Mouse (Mus musculus): ENCODE measurements at regions not wholly inside any gene's neighbourhood (a gene's known extent, or its start where the extent isn't known, plus 50 kb on each side); places are given as distances from the start of the nearest gene placed in this dataset.
"Not testable (repeated sequence)": the region's sequence is repeated elsewhere in the genome, so short reads cannot be mapped to it uniquely, and the experiment has no call there.

DNA sequence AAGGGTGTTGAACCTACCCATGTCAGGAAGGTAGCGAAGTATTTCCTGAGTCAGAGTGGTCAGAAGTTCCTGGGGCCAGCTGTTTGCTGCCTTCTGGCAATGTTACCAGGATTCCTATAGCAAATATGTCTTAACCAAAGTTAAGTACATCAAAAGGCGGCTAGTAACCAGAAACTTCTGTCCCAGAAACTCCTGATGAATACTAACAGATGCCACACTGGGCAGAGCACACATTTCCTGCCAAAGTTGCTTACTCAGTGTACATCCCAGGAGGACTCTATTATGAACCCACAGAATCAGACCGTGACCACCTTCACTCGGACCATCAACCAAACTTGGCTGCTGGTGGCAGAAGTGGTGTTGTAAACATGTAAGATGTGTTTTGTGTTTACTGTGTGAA is 575.3 kb downstream of the Hdgfl1 start:
- no peaks in the 10 kb centered on the region for H3K9me3 ChIP-seq (replicated peaks)
- H3K9ac ChIP-seq = no peak overlapping the region
- H3K36me3 ChIP-seq = no peaks in the 10 kb centered on the region
- H3K27ac ChIP-seq = no peak overlapping the region
- WGBS (ENCODE audit: insufficient replicate concordance) = 56% methylated on average over 4 of the region's 4 CpGs
- no peak overlapping the region for H3K4me3 ChIP-seq
- ATAC-seq = no peak
- H3K4me1 ChIP-seq = no peaks in the 10 kb centered on the region
- no peaks in the 10 kb centered on the region for H3K27me3 ChIP-seq (replicated peaks)
- no peak overlapping the region for H3K4me2 ChIP-seq

GRCm38 (mm10) chr13:26183879-26184278 is 586.1 kb downstream of the Hdgfl1 start:
- Histone ChIP-seq H3K36me3 (no peaks in the 10 kb centered on the region), H3K4me2 (no peak overlapping the region), H3K9ac (no peak overlapping the region), H3K4me1 (no peaks in the 10 kb centered on the region), H3K9me3 (replicated peaks) (no peaks in the 10 kb centered on the region), H3K27ac (no peak overlapping the region), H3K4me3 (no peak overlapping the region), H3K27me3 (replicated peaks) (no peaks in the 10 kb centered on the region)
- no peak for ATAC-seq
- WGBS (ENCODE audit: insufficient replicate concordance) = 57% methylated on average over 4 of the region's 4 CpGs

GRCm38 (mm10) chr13:26171891-26172482 is 598.0 kb downstream of the Hdgfl1 start:
- Histone ChIP-seq H3K27ac (no peak overlapping the region), H3K4me2 (no peak overlapping the region)
- 68% methylated on average over 2 of the region's 2 CpGs for WGBS (ENCODE audit: insufficient replicate concordance)

DNA sequence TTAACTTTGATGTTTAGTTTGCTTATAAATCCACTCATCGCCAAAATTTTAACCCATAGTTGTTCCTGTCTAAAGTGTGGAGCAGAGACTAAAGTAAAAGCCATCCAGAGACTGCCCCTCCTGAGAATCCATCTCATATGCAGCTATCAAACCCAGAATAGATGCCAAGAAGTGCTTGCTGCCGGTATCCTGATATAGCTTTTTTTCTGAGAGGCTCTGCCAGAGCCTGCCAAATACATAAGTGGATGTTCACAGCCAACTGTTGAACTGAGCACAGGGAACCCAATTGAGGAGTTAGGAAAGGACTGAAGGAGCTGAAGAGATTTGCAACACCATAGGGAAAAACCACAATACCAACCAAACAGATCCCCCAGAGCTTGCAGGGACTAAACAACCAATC is 600.3 kb downstream of the Hdgfl1 start:
- Histone ChIP-seq H3K4me2 (no peak overlapping the region), H3K9ac (no peak overlapping the region), H3K36me3 (no peaks in the 10 kb centered on the region), H3K27ac (no peak overlapping the region), H3K9me3 (replicated peaks) (no peaks in the 10 kb centered on the region), H3K27me3 (replicated peaks) (no peaks in the 10 kb centered on the region), H3K4me3 (no peak overlapping the region), H3K4me1 (no peaks in the 10 kb centered on the region)
- ATAC-seq = no peak
- 68% methylated on average over 2 of the region's 2 CpGs for WGBS (ENCODE audit: insufficient replicate concordance)

More at GRCm38 (mm10) chr13:26171891-26172482, 598.0 kb downstream of the Hdgfl1 start:
- Histone ChIP-seq H3K27me3 (replicated peaks) (no peaks in the 10 kb centered on the region), H3K9me3 (replicated peaks) (no peaks in the 10 kb centered on the region), H3K9ac (no peak overlapping the region), H3K4me3 (no peak overlapping the region), H3K36me3 (no peaks in the 10 kb centered on the region), H3K4me1 (no peaks in the 10 kb centered on the region)
- ATAC-seq = no peak

DNA sequence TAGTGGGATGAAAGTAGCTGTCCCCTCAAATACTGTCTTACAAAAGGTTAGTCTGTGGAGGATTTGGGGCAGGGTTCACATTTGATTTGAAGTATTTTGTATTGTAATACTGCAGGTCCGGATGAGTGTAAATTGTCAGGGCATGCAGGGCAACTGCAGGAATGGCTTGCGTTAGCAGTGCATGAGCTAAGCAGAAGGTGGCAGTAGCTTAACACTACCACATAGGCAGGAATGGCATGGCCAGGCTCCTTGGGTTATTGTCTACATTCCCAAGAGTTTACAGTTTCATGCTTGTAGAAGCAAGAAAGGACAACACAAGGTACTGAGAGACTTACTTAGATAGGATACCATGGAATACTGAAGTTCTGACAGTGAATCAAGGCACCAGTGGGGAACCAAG is 611.3 kb downstream of the Hdgfl1 start:
- Histone ChIP-seq H3K27ac (no peak overlapping the region), H3K27me3 (replicated peaks) (no peaks in the 10 kb centered on the region), H3K9me3 (replicated peaks) (no peaks in the 10 kb centered on the region), H3K4me2 (no peak overlapping the region), H3K4me1 (no peaks in the 10 kb centered on the region), H3K4me3 (no peak overlapping the region), H3K9ac (no peak overlapping the region), H3K36me3 (no peaks in the 10 kb centered on the region)
- WGBS (ENCODE audit: insufficient replicate concordance) = 65% methylated on average over 2 of the region's 2 CpGs
- ATAC-seq = no peak

- H3K36me3 ChIP-seq = no peaks in the 10 kb centered on the region
- no peak overlapping the region for H3K4me3 ChIP-seq
- no peaks in the 10 kb centered on the region for H3K27me3 ChIP-seq (replicated peaks)
- no peak overlapping the region for H3K9ac ChIP-seq
- H3K4me2 ChIP-seq = no peak overlapping the region
- no peak for ATAC-seq
- H3K9me3 ChIP-seq (replicated peaks) = no peaks in the 10 kb centered on the region
- no peaks in the 10 kb centered on the region for H3K4me1 ChIP-seq
- WGBS (ENCODE audit: insufficient replicate concordance) = 54% methylated on average over 12 of the region's 12 CpGs
- no peak overlapping the region for H3K27ac ChIP-seq
These were observed 615.1 kb downstream of the Hdgfl1 start for GRCm38 (mm10) chr13:26154701-26155471.

GRCm38 (mm10) chr13:26154251-26154650 is 615.7 kb downstream of the Hdgfl1 start:
- Histone ChIP-seq H3K4me1 (no peaks in the 10 kb centered on the region), H3K36me3 (no peaks in the 10 kb centered on the region), H3K9me3 (replicated peaks) (no peaks in the 10 kb centered on the region), H3K27me3 (replicated peaks) (no peaks in the 10 kb centered on the region), H3K27ac (no peak overlapping the region), H3K4me3 (no peak overlapping the region), H3K4me2 (no peak overlapping the region), H3K9ac (no peak overlapping the region)
- WGBS (ENCODE audit: insufficient replicate concordance) = 35% methylated on average over 1 of the region's 1 CpGs
- ATAC-seq = no peak

DNA sequence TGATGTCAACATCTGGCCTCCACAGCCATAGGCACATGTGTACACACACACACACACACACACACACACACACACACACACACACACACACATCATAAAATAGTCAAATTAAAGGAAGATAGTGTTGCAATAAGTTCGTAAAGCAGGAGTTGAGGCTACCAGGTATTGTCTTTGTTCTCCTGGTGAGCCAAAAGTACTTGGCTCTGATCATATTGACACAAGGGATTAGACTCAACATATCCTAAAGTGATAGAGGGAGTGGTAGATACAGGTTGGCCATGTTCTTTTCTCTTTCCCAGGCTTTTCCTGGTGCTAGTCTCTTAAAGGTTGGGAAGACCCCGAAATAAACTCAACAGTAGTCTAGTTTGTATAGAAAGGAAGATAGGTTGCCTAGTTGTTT is 616.9 kb downstream of the Hdgfl1 start:
- Histone ChIP-seq H3K4me3 (no peak overlapping the region), H3K4me2 (no peak overlapping the region), H3K27ac (no peak overlapping the region), H3K9ac (no peak overlapping the region), H3K4me1 (no peaks in the 10 kb centered on the region), H3K27me3 (replicated peaks) (no peaks in the 10 kb centered on the region), H3K36me3 (no peaks in the 10 kb centered on the region), H3K9me3 (replicated peaks) (no peaks in the 10 kb centered on the region)
- WGBS (ENCODE audit: insufficient replicate concordance) = 63% methylated on average over 2 of the region's 2 CpGs
- no peak for ATAC-seq

DNA sequence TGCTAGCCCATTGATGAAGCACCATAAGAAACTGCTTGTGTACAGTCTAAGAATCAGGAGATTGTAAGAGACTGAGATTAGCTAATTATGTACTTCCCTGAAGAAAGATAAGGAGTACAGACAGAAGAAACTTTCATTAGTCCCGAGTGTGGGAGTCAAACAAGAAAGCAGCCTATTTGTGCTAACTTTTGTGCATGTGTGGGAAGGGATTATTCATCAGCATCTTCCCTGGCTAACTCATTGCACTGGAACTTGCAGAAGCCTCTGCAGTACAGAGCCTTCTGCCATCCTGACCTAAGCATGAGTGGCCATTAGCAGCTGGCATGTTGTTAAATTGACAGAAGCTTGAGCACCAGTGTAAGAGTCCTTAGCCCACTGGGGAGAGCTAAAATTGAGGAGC is 619.5 kb downstream of the Hdgfl1 start:
- Histone ChIP-seq H3K9me3 (replicated peaks) (no peaks in the 10 kb centered on the region), H3K9ac (no peak overlapping the region), H3K4me2 (no peak overlapping the region), H3K4me3 (no peak overlapping the region), H3K36me3 (no peaks in the 10 kb centered on the region), H3K27ac (no peak overlapping the region), H3K27me3 (replicated peaks) (no peaks in the 10 kb centered on the region), H3K4me1 (no peaks in the 10 kb centered on the region)
- ATAC-seq = no peak
- WGBS (ENCODE audit: insufficient replicate concordance) = 44% methylated on average over 1 of the region's 1 CpGs

- no peak overlapping the region for H3K4me3 ChIP-seq
- no peaks in the 10 kb centered on the region for H3K9me3 ChIP-seq (replicated peaks)
- ATAC-seq = no peak
- WGBS (ENCODE audit: insufficient replicate concordance) = 72% methylated on average over 2 of the region's 2 CpGs
- no peaks in the 10 kb centered on the region for H3K36me3 ChIP-seq
- no peak overlapping the region for H3K4me2 ChIP-seq
- no peak overlapping the region for H3K27ac ChIP-seq
- H3K4me1 ChIP-seq = no peaks in the 10 kb centered on the region
- H3K9ac ChIP-seq = no peak overlapping the region
- H3K27me3 ChIP-seq (replicated peaks) = no peaks in the 10 kb centered on the region
These were observed 627.2 kb downstream of the Hdgfl1 start for GRCm38 (mm10) chr13:26142811-26143210.

GRCm38 (mm10) chr13:26119363-26119762 is 650.6 kb downstream of the Hdgfl1 start:
- Histone ChIP-seq H3K27ac (no peak overlapping the region), H3K9me3 (replicated peaks) (no peaks in the 10 kb centered on the region), H3K4me2 (no peak overlapping the region), H3K4me1 (no peaks in the 10 kb centered on the region), H3K27me3 (replicated peaks) (no peaks in the 10 kb centered on the region), H3K36me3 (no peaks in the 10 kb centered on the region), H3K9ac (no peak overlapping the region), H3K4me3 (no peak overlapping the region)
- 50% methylated on average over 1 of the region's 1 CpGs for WGBS (ENCODE audit: insufficient replicate concordance)
- no peak for ATAC-seq

DNA sequence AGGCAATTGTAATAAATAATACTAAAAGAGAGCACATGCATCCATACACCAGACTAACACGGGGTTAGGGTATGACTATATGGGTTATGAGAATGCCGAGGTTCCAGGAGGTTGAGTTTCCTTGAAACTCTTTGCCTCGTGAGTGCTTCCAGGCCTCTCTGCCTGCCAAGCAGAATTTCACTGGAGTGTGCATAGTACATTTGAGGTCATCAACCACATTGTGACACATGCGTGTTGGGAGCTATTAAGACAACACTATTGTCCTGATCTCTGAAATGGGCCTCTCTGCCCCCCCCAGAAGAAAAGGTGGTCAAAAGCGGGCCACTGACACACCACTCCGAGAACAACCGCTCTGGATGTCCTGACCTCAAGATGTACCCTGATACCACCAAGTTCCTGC is 655.8 kb downstream of the Hdgfl1 start:
- WGBS (ENCODE audit: insufficient replicate concordance) = 77% methylated on average over 7 of the region's 7 CpGs

DNA sequence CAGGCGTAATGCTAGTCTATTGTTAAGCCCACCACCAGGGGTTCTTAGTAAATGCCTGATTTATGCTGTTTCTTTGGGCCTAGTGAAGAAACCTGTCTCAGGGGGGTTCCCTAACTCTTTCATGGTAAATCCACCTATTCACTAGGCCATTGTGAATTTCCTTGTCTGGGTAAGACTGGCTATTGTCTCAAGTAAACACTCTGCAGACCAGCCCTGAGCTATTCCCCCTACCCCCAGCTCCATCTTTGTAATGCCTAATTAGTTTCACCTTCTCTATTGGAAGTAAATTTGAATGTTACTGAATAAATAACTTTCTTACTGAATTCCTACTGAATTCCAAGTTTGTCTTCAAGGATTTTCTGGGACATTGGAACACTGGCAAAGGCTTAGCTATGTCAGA is 656.2 kb downstream of the Hdgfl1 start:
- not testable (repeated sequence) for H3K4me2 ChIP-seq; H3K9me3 ChIP-seq (replicated peaks); H3K27me3 ChIP-seq (replicated peaks); H3K4me3 ChIP-seq; ATAC-seq; H3K4me1 ChIP-seq; H3K27ac ChIP-seq; H3K36me3 ChIP-seq; H3K9ac ChIP-seq
- WGBS (ENCODE audit: insufficient replicate concordance) = 79% methylated on average over 1 of the region's 1 CpGs

More for the DNA sequence above, 655.8 kb downstream of the Hdgfl1 start:
- Histone ChIP-seq H3K36me3 (no peaks in the 10 kb centered on the region), H3K4me1 (no peaks in the 10 kb centered on the region), H3K9me3 (replicated peaks) (no peaks in the 10 kb centered on the region), H3K9ac (no peak overlapping the region), H3K4me3 (no peak overlapping the region), H3K27ac (no peak overlapping the region), H3K27me3 (replicated peaks) (no peaks in the 10 kb centered on the region), H3K4me2 (no peak overlapping the region)
- ATAC-seq = no peak
